Mouse (Mus musculus) CH12.LX (cell line): ENCODE data around the gene Rph3al.

Source experiments
- CTCF ChIP-seq, 2 experiments: IDR thresholded peaks in 1 of 2; conservative IDR thresholded peaks in 1 of 2; 2 replicates each; pipeline ENCODE4 v1.5.1; 2011 to 2012; ENCODE audit warnings: low read depth in 2 of 2, low read length in 2 of 2, improper control_type of control experiment in 1 of 2, inconsistent platforms in 1 of 2, mild to moderate bottlenecking in 1 of 2, moderate library complexity in 1 of 2
- EP300 ChIP-seq: IDR thresholded peaks from 2 replicates; pipeline ENCODE4 v1.6.1; 2011; ENCODE audit warnings: low read length, improper control_type of control experiment
- ETS1 ChIP-seq: conservative IDR thresholded peaks from 2 replicates; pipeline ENCODE4 v1.6.1; 2012; ENCODE audit warnings: low read depth, mild to moderate bottlenecking, inconsistent platforms, low read length, improper control_type of control experiment, moderate library complexity
- HCFC1 ChIP-seq: IDR thresholded peaks from 2 replicates; pipeline ENCODE4 v1.6.1; 2012; ENCODE audit warnings: low read depth, mild to moderate bottlenecking, inconsistent platforms, low read length, improper control_type of control experiment
- MEF2A ChIP-seq: IDR thresholded peaks from 2 replicates; pipeline ENCODE4 v1.6.1; 2014; ENCODE audit warnings: low read depth, mild to moderate bottlenecking, inconsistent platforms, low read length, improper control_type of control experiment, borderline replicate concordance
- NRF1 ChIP-seq: IDR thresholded peaks from 2 replicates; pipeline ENCODE4 v1.6.1; 2014; ENCODE audit warnings: low read depth, mild to moderate bottlenecking, inconsistent platforms, low read length, improper control_type of control experiment, moderate library complexity
- POLR2A ChIP-seq: IDR thresholded peaks from 2 replicates; pipeline ENCODE4 v1.6.1; 2011; ENCODE audit warnings: low read depth, mild to moderate bottlenecking, improper control_type of control experiment, low read length
- ZC3H11A ChIP-seq: IDR thresholded peaks from 2 replicates; pipeline ENCODE4 v1.6.1; 2012; ENCODE audit warnings: low read depth, mild to moderate bottlenecking, inconsistent platforms, low read length, improper control_type of control experiment
- ZNF384 ChIP-seq: IDR thresholded peaks from 2 replicates; pipeline ENCODE4 v1.6.1; 2012; ENCODE audit warnings: low read depth, low read length, improper control_type of control experiment, inconsistent platforms

GRCm38 (mm10) chr11:75922741-75923140 lies 15.5 kb downstream of the Rph3al start:
- no peak for TF ChIP-seq HCFC1
- no peak for TF ChIP-seq ZNF384
- no peak for TF ChIP-seq CTCF (conservative IDR thresholded peaks at IDR 0.05 in 1 of 2, IDR thresholded peaks at IDR 0.05 in 1 of 2; ENCODE audit: low read depth in 2 of 2, low read length in 2 of 2)
- TF ChIP-seq EP300: no peak
- TF ChIP-seq ZC3H11A: no peak
- no peak for TF ChIP-seq MEF2A
- no peak for TF ChIP-seq POLR2A
- no peak for TF ChIP-seq NRF1
- TF ChIP-seq ETS1: no peak
